Mouse (Mus musculus) bone marrow macrophage, adult 2 months (primary cell): Measurements from ENCODE around the gene Znhit3.

Experiments used
- CTCF ChIP-seq: IDR thresholded peaks from 2 replicates; pipeline ENCODE4 v1.5.1; 2012; ENCODE audit warnings: low read depth, mild to moderate bottlenecking, low read length, moderate library complexity
- POLR2A ChIP-seq: IDR thresholded peaks from 2 replicates; pipeline ENCODE4 v1.6.1; 2012; ENCODE audit warnings: mild to moderate bottlenecking, low read depth, low read length, borderline replicate concordance

DNA sequence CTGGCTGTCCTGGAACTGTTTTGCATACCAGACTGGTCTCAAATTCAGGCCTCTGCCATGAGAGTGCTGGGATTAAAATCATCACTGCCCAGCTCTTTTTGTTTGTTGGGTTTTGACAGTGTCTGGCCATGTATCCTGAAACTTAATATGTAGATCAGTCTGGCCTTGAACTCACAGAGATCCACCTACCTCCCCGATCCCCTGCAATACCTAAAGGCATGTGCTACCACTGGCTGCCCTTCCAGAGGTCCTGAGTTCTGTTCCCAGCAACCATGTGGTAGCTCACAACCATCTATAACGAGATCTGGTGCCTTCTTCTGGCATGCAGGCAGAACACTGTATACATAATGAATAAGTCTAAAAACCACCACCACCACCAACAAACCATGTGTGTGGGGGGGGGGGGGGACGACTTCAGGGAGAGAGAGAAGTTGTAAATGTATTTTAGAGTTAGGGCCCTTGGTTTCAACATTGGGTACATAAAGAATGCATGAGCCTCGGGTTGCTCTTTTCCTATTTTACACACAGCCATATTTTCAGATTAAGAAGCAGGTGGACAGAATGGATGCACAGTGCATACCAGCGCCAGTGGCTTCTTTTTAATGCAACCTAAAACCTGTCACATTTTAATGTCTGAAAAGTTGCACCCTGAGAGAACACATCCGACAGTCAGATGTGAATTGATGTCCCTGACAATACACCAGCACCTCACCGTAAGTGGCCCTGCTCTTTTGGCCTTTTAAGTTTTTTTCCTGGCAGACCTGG lies 37.0 kb downstream of the Znhit3 start:
- TF ChIP-seq CTCF, result no peak
- TF ChIP-seq POLR2A, result no peak
